Mouse (Mus musculus): ENCODE results near the gene Stxbp3. TPM values are rescaled to one million over a fixed set of nuclear protein-coding genes. Genes with fewer than 3 reads are reported as not detected.
"Not testable (repeated sequence)": the region's sequence is repeated elsewhere in the genome, so short reads cannot be mapped to it uniquely, and the experiment has no call there.

The Stxbp3 gene
- polyA plus RNA-seq, 1 experiment: 141 TPM

- TF ChIP-seq CTCF (IDR thresholded peaks at IDR 0.05; ENCODE audit: low read depth, low read length) (no peak), POLR2A (IDR thresholded peaks at IDR 0.05; ENCODE audit: borderline replicate concordance, low read depth, low read length) (no peak)
- peak overlapping the region; percentile 93 for H3K27ac ChIP-seq (ENCODE audit: insufficient read depth, low read depth, low read length)
- peaks cover 51% of the 10 kb centered on the region for H3K4me1 ChIP-seq (ENCODE audit: control insufficient read depth, insufficient read depth, low read length)
- H3K4me3 ChIP-seq (ENCODE audit: insufficient read depth, low read length): no peak overlapping the region; the same call in 1 of the 2 replicates
Observed at GRCm38 (mm10) chr3:108850506-108850905, 10.2 kb upstream of the Stxbp3 start.

GRCm38 (mm10) chr3:108846616-108847015, 6.3 kb upstream of the Stxbp3 start:
- no peak for TF ChIP-seq POLR2A (IDR thresholded peaks at IDR 0.05; ENCODE audit: borderline replicate concordance, low read depth, low read length)
- no peak for TF ChIP-seq CTCF (IDR thresholded peaks at IDR 0.05; ENCODE audit: low read depth, low read length)
- no peak overlapping the region for H3K27ac ChIP-seq (ENCODE audit: insufficient read depth, low read depth, low read length)
- H3K4me1 ChIP-seq (ENCODE audit: control insufficient read depth, insufficient read depth, low read length): peaks cover 29% of the 10 kb centered on the region

GRCm38 (mm10) chr3:108844521-108844920, 4.2 kb upstream of the Stxbp3 start:
- TF ChIP-seq CTCF (IDR thresholded peaks at IDR 0.05; ENCODE audit: low read depth, low read length) (no peak), POLR2A (IDR thresholded peaks at IDR 0.05; ENCODE audit: borderline replicate concordance, low read depth, low read length) (no peak)
- peaks cover 13% of the 10 kb centered on the region for H3K4me1 ChIP-seq (ENCODE audit: control insufficient read depth, insufficient read depth, low read length)
- no peak overlapping the region for H3K27ac ChIP-seq (ENCODE audit: insufficient read depth, low read depth, low read length)
- H3K4me3 ChIP-seq (ENCODE audit: insufficient read depth, low read length): no peak overlapping the region

More at GRCm38 (mm10) chr3:108846616-108847015, 6.3 kb upstream of the Stxbp3 start:
- H3K4me3 ChIP-seq (ENCODE audit: insufficient read depth, low read length): no peak overlapping the region

DNA sequence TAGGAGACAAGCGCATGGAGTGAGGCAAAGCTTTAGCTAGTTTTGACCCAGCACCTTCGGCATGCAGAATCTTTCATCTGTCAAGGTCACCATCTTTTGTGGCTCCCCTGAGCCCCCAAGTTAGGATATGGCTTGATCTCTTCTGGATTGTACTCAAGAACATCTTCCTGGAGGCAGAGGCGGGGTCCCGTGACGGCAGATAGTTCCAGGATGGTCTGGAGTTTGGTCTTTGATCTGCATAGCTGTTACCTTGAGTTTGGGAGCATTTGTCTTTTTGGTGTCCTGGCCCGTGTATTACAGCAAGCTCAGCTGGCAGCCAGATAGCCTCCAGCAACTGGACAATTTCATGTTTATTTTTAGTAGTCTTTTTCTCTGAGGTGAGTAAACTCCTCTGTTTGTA, 3.7 kb upstream of the Stxbp3 start:
- no peak for TF ChIP-seq POLR2A (IDR thresholded peaks at IDR 0.05; ENCODE audit: borderline replicate concordance, low read depth, low read length)
- TF ChIP-seq CTCF (IDR thresholded peaks at IDR 0.05; ENCODE audit: low read depth, low read length): no peak
- peaks cover 12% of the 10 kb centered on the region for H3K4me1 ChIP-seq (ENCODE audit: control insufficient read depth, insufficient read depth, low read length)
- no peak overlapping the region for H3K4me3 ChIP-seq (ENCODE audit: insufficient read depth, low read length)
- H3K27ac ChIP-seq (ENCODE audit: insufficient read depth, low read depth, low read length): no peak overlapping the region

DNA sequence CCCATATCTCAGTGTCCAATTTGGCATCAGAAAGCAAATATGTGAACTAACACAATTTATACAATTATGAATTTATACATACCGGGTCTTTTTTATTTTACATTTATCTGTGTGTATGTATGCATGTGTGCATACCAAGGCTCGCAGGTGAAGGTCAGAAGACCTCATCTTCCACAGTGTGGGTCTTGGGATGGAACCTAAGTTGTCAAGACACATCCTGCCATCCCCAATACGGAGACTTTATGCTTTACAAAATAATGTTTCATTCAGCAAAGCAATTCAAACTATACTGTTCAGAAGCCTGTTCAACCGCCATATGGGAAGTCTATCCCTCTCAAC, 359 bp upstream of the Stxbp3 start:
- Histone ChIP-seq H3K4me1 (ENCODE audit: control insufficient read depth, insufficient read depth, low read length) (peaks cover 28% of the 10 kb centered on the region), H3K27ac (ENCODE audit: insufficient read depth, low read depth, low read length) (no peak overlapping the region), H3K4me3 (ENCODE audit: insufficient read depth, low read length) (no peak overlapping the region)
- TF ChIP-seq POLR2A (IDR thresholded peaks at IDR 0.05; ENCODE audit: borderline replicate concordance, low read depth, low read length) (no peak), CTCF (IDR thresholded peaks at IDR 0.05; ENCODE audit: low read depth, low read length) (no peak)

GRCm38 (mm10) chr3:108839647-108839999, 703 bp downstream of the Stxbp3 start:
- Histone ChIP-seq H3K4me3 (ENCODE audit: insufficient read depth, low read length) (peak overlapping the region; percentile 97), H3K27ac (ENCODE audit: insufficient read depth, low read depth, low read length) (peak overlapping the region; percentile 88), H3K4me1 (ENCODE audit: control insufficient read depth, insufficient read depth, low read length) (peaks cover 21% of the 10 kb centered on the region)
- TF ChIP-seq CTCF (IDR thresholded peaks at IDR 0.05; ENCODE audit: low read depth, low read length) (no peak), POLR2A (IDR thresholded peaks at IDR 0.05; ENCODE audit: borderline replicate concordance, low read depth, low read length) (no peak)

- Histone ChIP-seq H3K4me3 (ENCODE audit: insufficient read depth, low read length) (peak overlapping the region; percentile 25), H3K4me1 (ENCODE audit: control insufficient read depth, insufficient read depth, low read length) (peaks cover 19% of the 10 kb centered on the region), H3K27ac (ENCODE audit: insufficient read depth, low read depth, low read length) (no peak overlapping the region)
- TF ChIP-seq CTCF (IDR thresholded peaks at IDR 0.05; ENCODE audit: low read depth, low read length) (no peak), POLR2A (IDR thresholded peaks at IDR 0.05; ENCODE audit: borderline replicate concordance, low read depth, low read length) (no peak)
Observed at GRCm38 (mm10) chr3:108838980-108839379, 1.3 kb downstream of the Stxbp3 start.

DNA sequence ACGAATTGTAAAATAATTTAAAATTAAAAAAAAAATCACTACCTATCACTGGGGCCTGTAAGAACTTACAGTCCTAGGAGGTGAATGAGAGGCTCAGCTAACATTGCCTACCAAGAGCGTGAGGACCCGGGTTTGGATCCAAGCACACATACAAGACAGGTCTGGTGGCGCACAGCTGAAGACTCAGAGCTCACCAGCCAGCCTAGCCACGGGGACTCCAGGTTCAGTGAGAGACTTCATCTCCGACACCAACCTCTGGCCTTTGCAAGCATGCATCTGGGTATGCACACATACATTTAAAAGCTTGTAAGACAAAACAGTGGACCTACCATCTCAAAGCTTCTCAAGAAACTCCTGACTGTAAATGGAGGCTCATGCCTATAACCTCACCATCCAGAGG, 3.4 kb downstream of the Stxbp3 start:
- no peak for TF ChIP-seq POLR2A (IDR thresholded peaks at IDR 0.05; ENCODE audit: borderline replicate concordance, low read depth, low read length)
- Histone ChIP-seq H3K4me3 (ENCODE audit: insufficient read depth, low read length) (no peak overlapping the region), H3K27ac (ENCODE audit: insufficient read depth, low read depth, low read length) (no peak overlapping the region), H3K4me1 (ENCODE audit: control insufficient read depth, insufficient read depth, low read length) (peaks cover 19% of the 10 kb centered on the region)

GRCm38 (mm10) chr3:108833717-108834116, 6.6 kb downstream of the Stxbp3 start:
- H3K4me3 ChIP-seq (ENCODE audit: insufficient read depth, low read length); H3K27ac ChIP-seq (ENCODE audit: insufficient read depth, low read depth, low read length): not testable (repeated sequence)
- H3K4me1 ChIP-seq (ENCODE audit: control insufficient read depth, insufficient read depth, low read length): peaks cover 17% of the 10 kb centered on the region

GRCm38 (mm10) chr3:108831750-108832149, 8.6 kb downstream of the Stxbp3 start:
- no peak overlapping the region for H3K27ac ChIP-seq (ENCODE audit: insufficient read depth, low read depth, low read length)
- no peak overlapping the region for H3K4me3 ChIP-seq (ENCODE audit: insufficient read depth, low read length)
- TF ChIP-seq POLR2A (IDR thresholded peaks at IDR 0.05; ENCODE audit: borderline replicate concordance, low read depth, low read length) (no peak), CTCF (IDR thresholded peaks at IDR 0.05; ENCODE audit: low read depth, low read length) (no peak)
- H3K4me1 ChIP-seq (ENCODE audit: control insufficient read depth, insufficient read depth, low read length): peaks cover 5% of the 10 kb centered on the region; the same call in 1 of the 2 replicates

- H3K27ac ChIP-seq (ENCODE audit: insufficient read depth, low read depth, low read length): no peak overlapping the region
- TF ChIP-seq CTCF (IDR thresholded peaks at IDR 0.05; ENCODE audit: low read depth, low read length) (no peak), POLR2A (IDR thresholded peaks at IDR 0.05; ENCODE audit: borderline replicate concordance, low read depth, low read length) (no peak)
- no peak overlapping the region for H3K4me3 ChIP-seq (ENCODE audit: insufficient read depth, low read length)
- peaks cover 2% of the 10 kb centered on the region; the same call in 1 of the 2 replicates for H3K4me1 ChIP-seq (ENCODE audit: control insufficient read depth, insufficient read depth, low read length)
Observed at GRCm38 (mm10) chr3:108830493-108830892, 9.8 kb downstream of the Stxbp3 start.
